Mouse (Mus musculus) forebrain, embryonic 10.5 days (tissue): Measurements from ENCODE around the gene Slx1b. TPM values are rescaled to one million over a fixed set of nuclear protein-coding genes. Genes with fewer than 3 reads are reported as not detected.

ENCODE experiments used
- polyA plus RNA-seq: library from polyadenylated mRNA; unstranded; fragments of >200 nt; fragmentation: Nextera tagmentation; extraction: Ambion mirVana; gene quantifications from 2 replicates; pipeline ENCODE4 v1.2.1, GENCODE M21; 2016

Slx1b gene
- polyA plus RNA-seq, 1 experiment from 2014 or later, result 14.0 TPM

Other genes starting within 250 kb of the Slx1b start
- gene Atp2a1, start 232.7 kb downstream of the Slx1b start, polyA plus RNA-seq, result 0.33 TPM in 2 replicates
- 49.2 and 50.8 TPM in 2 replicates for gene Sh2b1, start 220.4 kb downstream of the Slx1b start, polyA plus RNA-seq
- 180 and 183 TPM in 2 replicates for gene Tufm, start 208.4 kb downstream of the Slx1b start, polyA plus RNA-seq
- gene Atxn2l, start 192.3 kb downstream of the Slx1b start, polyA plus RNA-seq, result 49.0 and 55.3 TPM in 2 replicates
- gene Eif3c, start 129.4 kb downstream of the Slx1b start, polyA plus RNA-seq, result 230 and 233 TPM in 2 replicates
- 0.67 and 0.79 TPM in 2 replicates for gene Apobr, start 110.8 kb downstream of the Slx1b start, polyA plus RNA-seq
- 20.7 and 25.8 TPM in 2 replicates for gene Cln3, start 110.0 kb downstream of the Slx1b start, polyA plus RNA-seq
- not detected in 2 replicates for gene Il27, start 100.8 kb downstream of the Slx1b start, polyA plus RNA-seq
- gene Nupr1, start 64.9 kb downstream of the Slx1b start, polyA plus RNA-seq, result 1.3 and 2.0 TPM in 2 replicates
- gene Sgf29, start 46.5 kb downstream of the Slx1b start, polyA plus RNA-seq, result 61.1 and 64.5 TPM in 2 replicates
- 0.16 and 0.40 TPM in 2 replicates for gene Sult1a1, start 19.4 kb downstream of the Slx1b start, polyA plus RNA-seq
- gene Bola2, start 383 bp downstream of the Slx1b start, polyA plus RNA-seq, result 213 and 216 TPM in 2 replicates
- gene Coro1a, start 12.0 kb upstream of the Slx1b start, polyA plus RNA-seq, result 33.6 and 40.3 TPM in 2 replicates
- 54.4 and 55.7 TPM in 2 replicates for gene Mapk3, start 63.8 kb upstream of the Slx1b start, polyA plus RNA-seq
- gene Gdpd3, start 70.5 kb upstream of the Slx1b start, polyA plus RNA-seq, result 0.77 and 0.98 TPM in 2 replicates
- 28.9 and 35.0 TPM in 2 replicates for gene Ypel3, start 81.2 kb upstream of the Slx1b start, polyA plus RNA-seq
- gene Tbx6, start 85.7 kb upstream of the Slx1b start, polyA plus RNA-seq, result 0.32 and 0.61 TPM in 2 replicates
- gene Ppp4c, start 96.7 kb upstream of the Slx1b start, polyA plus RNA-seq, result 413 and 423 TPM in 2 replicates
- 2.6 and 2.9 TPM in 2 replicates for gene Fam57b, start 101.9 kb upstream of the Slx1b start, polyA plus RNA-seq
- gene 4930451I11Rik, start 135.9 kb upstream of the Slx1b start, polyA plus RNA-seq, result not detected in 2 replicates
- 9.8 and 10.1 TPM in 2 replicates for gene Doc2a, start 151.6 kb upstream of the Slx1b start, polyA plus RNA-seq
- gene Hirip3, start 166.2 kb upstream of the Slx1b start, polyA plus RNA-seq, result 57.4 and 65.2 TPM in 2 replicates
- gene Ino80e, start 166.6 kb upstream of the Slx1b start, polyA plus RNA-seq, result 110 and 117 TPM in 2 replicates
- gene Taok2, start 188.9 kb upstream of the Slx1b start, polyA plus RNA-seq, result 54.0 and 54.1 TPM in 2 replicates
- 22.2 and 24.9 TPM in 2 replicates for gene Tmem219, start 227.1 kb upstream of the Slx1b start, polyA plus RNA-seq
- gene Kctd13, start 233.1 kb upstream of the Slx1b start, polyA plus RNA-seq, result 17.5 and 18.0 TPM in 2 replicates